Comparison of ENCODE assay signal across 16 mouse cellular contexts in the genomic region with DNA sequence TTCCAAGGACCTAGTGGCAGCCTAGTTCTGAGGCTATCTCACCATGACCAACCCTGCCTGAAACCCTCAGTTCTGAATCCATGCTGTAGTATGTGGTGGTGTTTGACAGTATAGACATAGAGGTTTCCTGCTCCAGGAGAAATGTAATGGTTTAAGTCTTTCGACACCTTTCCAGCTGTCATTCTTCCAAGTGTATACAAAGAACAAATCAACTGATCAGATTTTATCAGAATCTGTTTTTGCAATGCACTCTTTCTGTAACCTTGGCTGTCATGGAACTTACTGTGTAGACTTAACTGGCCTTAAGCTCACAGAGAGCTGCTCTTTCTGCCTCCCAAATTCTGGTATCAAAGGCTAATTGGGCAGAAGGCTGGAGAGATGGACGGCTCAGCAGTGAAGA. TPM values are rescaled to one million over a fixed set of nuclear protein-coding genes. Genes with fewer than 3 reads are reported as not detected.
DNase-seq lines count a peak whose midpoint lies in the region; ATAC-seq lines count a peak whose summit lies in the region.
"Had no signal": no experiment of that assay in that cellular context is flagged by ENCODE, and none has a peak within 500 bp of the region (broad histone marks: within the 10 kb centered on the region; RNA-seq: fewer than 3 reads in every experiment).

No protein-coding gene starts in this region.

- peaks cover 56% of the 10 kb centered on the region for H3K4me1 ChIP-seq in heart, embryonic 12.5 days (replicated peaks)
- peaks cover 61% of the 10 kb centered on the region for H3K4me1 ChIP-seq in limb, embryonic 10.5 days

- no peak for DNase-seq in heart, adult 9 months (ENCODE audit: low spot score in 2 of 2)
- DNase-seq in 3T3-L1 (ENCODE audit: low read depth, low spot score), result peak; percentile 20
- peak; percentile 75 for DNase-seq in NIH3T3 (ENCODE audit: low read depth)
- no peak for DNase-seq in limb, embryonic 10.5 days (ENCODE audit: low spot score)
- DNase-seq in thymus, postnatal 4 days, result no peak
- DNase-seq in right cerebral cortex, postnatal 10 days (ENCODE audit: low spot score in 2 of 2), result no peak
- DNase-seq: cerebellum, adult 9-11 months; left cerebral cortex, postnatal 4 days; lung, adult 18-20 months; lung, postnatal 36 days; right cerebral cortex, adult 18-20 months; thymus, postnatal 25 days had no signal

- no peak overlapping the region for H3K4me2 ChIP-seq in heart, embryonic 12.5 days
- H3K4me2 ChIP-seq: midbrain, embryonic 11.5 days; neural tube, embryonic 15.5 days had no signal

- peak overlapping the region; percentile 97 for H3K27ac ChIP-seq in heart, embryonic 12.5 days (ENCODE audit: poor library complexity, severe bottlenecking)
- peak overlapping the region; percentile 91 for H3K27ac ChIP-seq in limb, embryonic 10.5 days
- H3K27ac ChIP-seq: neural tube, embryonic 15.5 days had no signal

- H3K9ac ChIP-seq in heart, embryonic 12.5 days, result no peak overlapping the region; the same call in 1 of the 2 replicates
- H3K9ac ChIP-seq: neural tube, embryonic 15.5 days had no signal

- no peaks in the 10 kb centered on the region for H3K27me3 ChIP-seq in heart, embryonic 12.5 days (replicated peaks)
- H3K27me3 ChIP-seq in limb, embryonic 10.5 days (ENCODE audit: low read depth, poor library complexity, severe bottlenecking), result no peaks in the 10 kb centered on the region
- H3K27me3 ChIP-seq: neural tube, embryonic 15.5 days had no signal

- 59% methylated on average over 2 of the region's 2 CpGs for WGBS in heart, embryonic 12.5 days
- WGBS in limb, embryonic 10.5 days, result 65% methylated on average over 2 of the region's 2 CpGs

- no peak overlapping the region for H3K4me3 ChIP-seq in heart, embryonic 12.5 days
- H3K4me3 ChIP-seq in limb, embryonic 10.5 days, result no peak overlapping the region
- H3K4me3 ChIP-seq: neural tube, embryonic 15.5 days had no signal

- H3K36me3 ChIP-seq in heart, embryonic 12.5 days, result no peaks in the 10 kb centered on the region
- H3K36me3 ChIP-seq in limb, embryonic 10.5 days, result no peaks in the 10 kb centered on the region
- H3K36me3 ChIP-seq: neural tube, embryonic 15.5 days had no signal

- H3K9me3 ChIP-seq in heart, embryonic 12.5 days (replicated peaks), result no peaks in the 10 kb centered on the region
- H3K9me3 ChIP-seq in limb, embryonic 10.5 days (replicated peaks), result 0 out of 2 replicates have a peak, but pooled peaks cover 2% of the 10 kb centered on the region
- H3K9me3 ChIP-seq: neural tube, embryonic 15.5 days had no signal

- ATAC-seq in heart, embryonic 12.5 days (ENCODE audit: insufficient number of reproducible peaks, low FRiP score), result no peak
- ATAC-seq: inflammation-experienced regulatory T-cells, adult 6 months had no signal

RNA-seq across cellular contexts. Expression of gene Pim1, which starts 33.6 kb away (rescaled TPM):
- 25.1 and 27.0 TPM in 2 replicates for polyA plus RNA-seq in heart, embryonic 12.5 days (2016; fragmentation: Nextera tagmentation; extraction: Ambion mirVana)
- 27.4 and 31.0 TPM in 2 replicates for polyA plus RNA-seq in limb, embryonic 10.5 days (2016; fragmentation: Nextera tagmentation; extraction: Ambion mirVana)

Comparison
In these comparisons a context has a peak if more than half of its experiments do, and no peak if none do; other contexts are left out.
1. DNase-seq: peak in 3T3-L1 (single experiment) and NIH3T3 (single experiment); none in heart, adult 9 months (0 of 2), limb, embryonic 10.5 days (single experiment), thymus, postnatal 4 days (single experiment) and right cerebral cortex, postnatal 10 days (0 of 2).